Mouse (Mus musculus) kidney, adult 2 months (tissue): ENCODE results near the gene Ccin.

Source experiments
- CTCF ChIP-seq: fragments of 200-500 bp; conservative IDR thresholded peaks from 2 replicates; pipeline ENCODE4 v1.5.1; 2011; ENCODE audit warnings: low read depth, mild to moderate bottlenecking, control low read depth, low read length, moderate library complexity, mixed read lengths; ENCODE audit not compliant: insufficient read depth, insufficient read length
- POLR2A ChIP-seq: fragments of 200-500 bp; IDR thresholded peaks from one replicate; pipeline ENCODE4 v1.6.1; 2011; ENCODE audit warnings: low read depth, low read length, control low read depth

DNA sequence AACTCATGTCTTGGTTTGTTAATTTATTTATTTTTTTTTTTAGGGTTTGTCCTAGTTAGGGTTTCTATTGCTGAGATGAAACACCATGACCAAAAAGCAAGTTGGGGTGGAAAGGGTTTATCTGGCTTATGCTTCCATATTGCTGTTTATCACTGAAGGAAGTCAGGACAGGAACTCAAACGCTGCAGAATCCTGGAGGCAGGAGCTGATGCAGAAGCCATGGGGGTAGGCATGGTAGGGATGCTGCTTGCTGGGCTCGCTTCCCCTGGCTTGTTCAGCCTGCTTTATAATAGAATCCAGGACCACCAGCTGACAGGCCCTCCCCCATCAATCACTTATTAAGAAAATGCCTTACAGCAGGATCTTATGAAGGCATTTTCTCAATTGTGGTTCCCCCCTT is 27.6 kb downstream of the Ccin start:
- TF ChIP-seq CTCF (no peak), POLR2A (no peak)
